Mouse (Mus musculus): ENCODE measurements at regions not wholly inside any gene's neighbourhood (a gene's known extent, or its start where the extent isn't known, plus 50 kb on each side); places are given as distances from the start of the nearest gene placed in this dataset.

- H3K36me3 ChIP-seq (replicated peaks; ENCODE audit: insufficient read depth, low read length): no peaks in the 10 kb centered on the region
- H3K27me3 ChIP-seq (ENCODE audit: insufficient read depth, low read length): no peaks in the 10 kb centered on the region
- H3K9ac ChIP-seq (replicated peaks): no peak overlapping the region
- H3K9me3 ChIP-seq (ENCODE audit: low read length): no peaks in the 10 kb centered on the region
- no peak for DNase-seq
- H3K4me1 ChIP-seq (ENCODE audit: insufficient read depth): no peaks in the 10 kb centered on the region
- no peak overlapping the region for H3K27ac ChIP-seq (ENCODE audit: low read depth)
- WGBS (ENCODE audit: insufficient replicate concordance): 72% methylated on average over 2 of the region's 2 CpGs
- H3K4me3 ChIP-seq (ENCODE audit: low read depth, low read length): no peak overlapping the region
- no peak overlapping the region for H3K4me2 ChIP-seq (ENCODE audit: low read depth, low read length)
- TF ChIP-seq EP300 (IDR thresholded peaks at IDR 0.05; ENCODE audit: low read depth) (no peak), CTCF (IDR thresholded peaks at IDR 0.05; ENCODE audit: low read depth) (no peak)
- no peak for ATAC-seq
These were observed 99.3 kb upstream of the Fndc3a start for GRCm38 (mm10) chr14:72809138-72809537.

DNA sequence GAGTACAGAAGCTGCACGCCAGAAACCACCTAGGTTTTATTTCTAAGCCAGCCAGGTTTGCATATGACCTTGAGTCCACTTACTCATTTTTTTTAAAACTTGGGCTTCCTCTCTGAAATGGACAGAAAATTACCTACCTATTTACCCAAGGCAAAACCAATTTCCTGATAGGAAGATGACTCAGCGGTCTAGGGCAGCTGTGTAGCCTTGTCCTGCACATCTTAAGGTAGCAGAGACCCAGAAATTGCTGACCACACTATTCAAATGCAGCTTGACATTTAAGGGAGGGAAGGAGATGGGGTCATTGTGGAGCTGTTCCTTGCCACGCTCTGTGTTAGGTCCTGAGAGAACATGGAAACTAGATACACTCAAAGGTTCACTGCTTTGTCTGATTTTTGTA is 98.1 kb upstream of the Fndc3a start:
- Histone ChIP-seq H3K4me2 (ENCODE audit: low read depth, low read length) (no peak overlapping the region), H3K27ac (ENCODE audit: low read depth) (no peak overlapping the region), H3K27me3 (ENCODE audit: insufficient read depth, low read length) (no peaks in the 10 kb centered on the region), H3K36me3 (replicated peaks; ENCODE audit: insufficient read depth, low read length) (no peaks in the 10 kb centered on the region), H3K4me3 (ENCODE audit: low read depth, low read length) (no peak overlapping the region), H3K4me1 (ENCODE audit: insufficient read depth) (no peaks in the 10 kb centered on the region), H3K9me3 (ENCODE audit: low read length) (no peaks in the 10 kb centered on the region), H3K9ac (replicated peaks) (no peak overlapping the region)
- DNase-seq (no peak), ATAC-seq (no peak)
- WGBS (ENCODE audit: insufficient replicate concordance): 47% methylated on average over 3 of the region's 3 CpGs
- no peak for TF ChIP-seq CTCF (IDR thresholded peaks at IDR 0.05; ENCODE audit: low read depth)
- no peak for TF ChIP-seq EP300 (IDR thresholded peaks at IDR 0.05; ENCODE audit: low read depth)

- WGBS (ENCODE audit: insufficient replicate concordance): 58% methylated on average over 7 of the region's 7 CpGs
- Histone ChIP-seq H3K27ac (ENCODE audit: low read depth) (no peak overlapping the region), H3K4me3 (ENCODE audit: low read depth, low read length) (no peak overlapping the region), H3K9ac (replicated peaks) (no peak overlapping the region), H3K4me1 (ENCODE audit: insufficient read depth) (no peaks in the 10 kb centered on the region), H3K36me3 (replicated peaks; ENCODE audit: insufficient read depth, low read length) (no peaks in the 10 kb centered on the region), H3K4me2 (ENCODE audit: low read depth, low read length) (no peak overlapping the region), H3K27me3 (ENCODE audit: insufficient read depth, low read length) (no peaks in the 10 kb centered on the region), H3K9me3 (ENCODE audit: low read length) (no peaks in the 10 kb centered on the region)
- no peak for DNase-seq
- ATAC-seq: no peak
- no peak for TF ChIP-seq CTCF (IDR thresholded peaks at IDR 0.05; ENCODE audit: low read depth)
- no peak for TF ChIP-seq EP300 (IDR thresholded peaks at IDR 0.05; ENCODE audit: low read depth)
These were observed 97.5 kb upstream of the Fndc3a start for GRCm38 (mm10) chr14:72807286-72807685.

- Histone ChIP-seq H3K4me2 (ENCODE audit: low read depth, low read length) (no peak overlapping the region), H3K27me3 (ENCODE audit: insufficient read depth, low read length) (no peaks in the 10 kb centered on the region), H3K9ac (replicated peaks) (no peak overlapping the region), H3K9me3 (ENCODE audit: low read length) (no peaks in the 10 kb centered on the region), H3K4me3 (ENCODE audit: low read depth, low read length) (no peak overlapping the region), H3K4me1 (ENCODE audit: insufficient read depth) (no peaks in the 10 kb centered on the region), H3K27ac (ENCODE audit: low read depth) (no peak overlapping the region), H3K36me3 (replicated peaks; ENCODE audit: insufficient read depth, low read length) (no peaks in the 10 kb centered on the region)
- no peak for TF ChIP-seq EP300 (IDR thresholded peaks at IDR 0.05; ENCODE audit: low read depth)
- no peak for TF ChIP-seq CTCF (IDR thresholded peaks at IDR 0.05; ENCODE audit: low read depth)
- 82% methylated on average over 6 of the region's 6 CpGs for WGBS (ENCODE audit: insufficient replicate concordance)
- ATAC-seq (no peak), DNase-seq (no peak)
These were observed 96.8 kb upstream of the Fndc3a start for GRCm38 (mm10) chr14:72806598-72806997.

- Histone ChIP-seq H3K27me3 (ENCODE audit: insufficient read depth, low read length) (no peaks in the 10 kb centered on the region), H3K27ac (ENCODE audit: low read depth) (no peak overlapping the region), H3K4me2 (ENCODE audit: low read depth, low read length) (no peak overlapping the region), H3K9me3 (ENCODE audit: low read length) (no peaks in the 10 kb centered on the region), H3K4me3 (ENCODE audit: low read depth, low read length) (no peak overlapping the region), H3K9ac (replicated peaks) (no peak overlapping the region), H3K4me1 (ENCODE audit: insufficient read depth) (no peaks in the 10 kb centered on the region), H3K36me3 (replicated peaks; ENCODE audit: insufficient read depth, low read length) (no peaks in the 10 kb centered on the region)
- ATAC-seq (no peak), DNase-seq (no peak)
- no peak for TF ChIP-seq EP300 (IDR thresholded peaks at IDR 0.05; ENCODE audit: low read depth)
- no peak for TF ChIP-seq CTCF (IDR thresholded peaks at IDR 0.05; ENCODE audit: low read depth)
These were observed 93.8 kb upstream of the Fndc3a start for GRCm38 (mm10) chr14:72803579-72803978.

GRCm38 (mm10) chr14:72790654-72791053 is 80.9 kb upstream of the Fndc3a start:
- H3K4me3 ChIP-seq (ENCODE audit: low read depth, low read length): no peak overlapping the region
- H3K4me1 ChIP-seq (ENCODE audit: insufficient read depth): no peaks in the 10 kb centered on the region
- TF ChIP-seq EP300 (IDR thresholded peaks at IDR 0.05; ENCODE audit: low read depth): no peak
- no peak for TF ChIP-seq CTCF (IDR thresholded peaks at IDR 0.05; ENCODE audit: low read depth)
- H3K36me3 ChIP-seq (replicated peaks; ENCODE audit: insufficient read depth, low read length): no peaks in the 10 kb centered on the region
- no peak overlapping the region for H3K4me2 ChIP-seq (ENCODE audit: low read depth, low read length)
- ATAC-seq: no peak
- H3K27me3 ChIP-seq (ENCODE audit: insufficient read depth, low read length): no peaks in the 10 kb centered on the region
- no peaks in the 10 kb centered on the region for H3K9me3 ChIP-seq (ENCODE audit: low read length)
- WGBS (ENCODE audit: insufficient replicate concordance): 74% methylated on average over 3 of the region's 3 CpGs
- DNase-seq: no peak
- H3K27ac ChIP-seq (ENCODE audit: low read depth): no peak overlapping the region
- H3K9ac ChIP-seq (replicated peaks): no peak overlapping the region

- DNase-seq (no peak), ATAC-seq (no peak)
- H3K27ac ChIP-seq (ENCODE audit: low read depth): no peak overlapping the region
- no peaks in the 10 kb centered on the region for H3K36me3 ChIP-seq (replicated peaks; ENCODE audit: insufficient read depth, low read length)
- H3K9ac ChIP-seq (replicated peaks): no peak overlapping the region
- H3K4me2 ChIP-seq (ENCODE audit: low read depth, low read length): no peak overlapping the region
- WGBS (ENCODE audit: insufficient replicate concordance): 72% methylated on average over 3 of the region's 3 CpGs
- no peaks in the 10 kb centered on the region for H3K27me3 ChIP-seq (ENCODE audit: insufficient read depth, low read length)
- no peaks in the 10 kb centered on the region for H3K9me3 ChIP-seq (ENCODE audit: low read length)
- H3K4me3 ChIP-seq (ENCODE audit: low read depth, low read length): no peak overlapping the region
- no peaks in the 10 kb centered on the region for H3K4me1 ChIP-seq (ENCODE audit: insufficient read depth)
- TF ChIP-seq EP300 (IDR thresholded peaks at IDR 0.05; ENCODE audit: low read depth) (no peak), CTCF (IDR thresholded peaks at IDR 0.05; ENCODE audit: low read depth) (no peak)
These were observed 77.1 kb upstream of the Fndc3a start for GRCm38 (mm10) chr14:72786929-72787328.

All from liver, postnatal 0 days (tissue).